Mouse (Mus musculus): ENCODE measurements around the gene Ube2c. TPM values are rescaled to one million over a fixed set of nuclear protein-coding genes. Genes with fewer than 3 reads are reported as not detected.
A peak's percentile ranks its signal among the peaks of the same experiment; 100 is the strongest.

The Ube2c gene
- total RNA-seq, 1 experiment = 159 TPM

- Histone ChIP-seq H3K9ac (ENCODE audit: insufficient read depth, low read depth, low read length, poor library complexity, severe bottlenecking) (no peak overlapping the region), H3K9me3 (ENCODE audit: control insufficient read depth, insufficient read depth, low read depth, low read length) (no peaks in the 10 kb centered on the region), H3K27ac (ENCODE audit: insufficient read depth, low read depth, low read length, poor library complexity, severe bottlenecking) (no peak overlapping the region), H3K4me1 (ENCODE audit: control insufficient read depth in 2 of 2, insufficient read depth in 2 of 2, low read length in 2 of 2, poor library complexity in 1 of 2) (peaks cover 7 to 23% of the 10 kb centered on the region in 2 experiments; a peak in 3 of 4 replicates), H3K36me3 (ENCODE audit: control insufficient read depth, insufficient read depth, low read length, poor library complexity, severe bottlenecking) (peaks cover 19% of the 10 kb centered on the region; the same call in 1 of the 2 replicates), H3K4me3 (ENCODE audit: insufficient read depth in 1 of 2, low read depth in 1 of 2, low read length in 2 of 2, poor library complexity in 1 of 2, severe bottlenecking in 1 of 2) (no peak overlapping the region)
- in situ Hi-C loops (cut with MboI; ENCODE audit: low sequenced_read_pairs in 2 of 2, unreplicated experiment in 2 of 2) = no loop called here
- DNase-seq (ENCODE audit: low read depth, low spot score) = no peak
- TF ChIP-seq ZNF384 (IDR thresholded peaks at IDR 0.05; ENCODE audit: low read depth, low read length) (no peak), MAFK (IDR thresholded peaks at IDR 0.05; ENCODE audit: insufficient read depth, low read depth, low read length) (no peak), CHD2 (IDR thresholded peaks at IDR 0.05; ENCODE audit: low read depth, low read length) (no peak), HCFC1 (IDR thresholded peaks at IDR 0.05; ENCODE audit: borderline replicate concordance, insufficient read depth, low read length) (no peak), ZC3H11A (IDR thresholded peaks at IDR 0.05; ENCODE audit: borderline replicate concordance, low read depth, low read length) (no peak)
These were observed 46.1 kb downstream of the Ube2c start for GRCm38 (mm10) chr2:164815821-164816220.

- H3K4me1 ChIP-seq (ENCODE audit: control insufficient read depth in 2 of 2, insufficient read depth in 2 of 2, low read length in 2 of 2, poor library complexity in 1 of 2) = peaks cover 7 to 31% of the 10 kb centered on the region in 2 experiments; a peak in 3 of 4 replicates
- no peak for TF ChIP-seq ZC3H11A (IDR thresholded peaks at IDR 0.05; ENCODE audit: borderline replicate concordance, low read depth, low read length)
- TF ChIP-seq ZNF384 (IDR thresholded peaks at IDR 0.05; ENCODE audit: low read depth, low read length) = no peak
- no peak for TF ChIP-seq HCFC1 (IDR thresholded peaks at IDR 0.05; ENCODE audit: borderline replicate concordance, insufficient read depth, low read length)
- no peak for TF ChIP-seq CHD2 (IDR thresholded peaks at IDR 0.05; ENCODE audit: low read depth, low read length)
- no peak for TF ChIP-seq MAFK (IDR thresholded peaks at IDR 0.05; ENCODE audit: insufficient read depth, low read depth, low read length)
- peaks cover 21% of the 10 kb centered on the region; the same call in 1 of the 2 replicates for H3K36me3 ChIP-seq (ENCODE audit: control insufficient read depth, insufficient read depth, low read length, poor library complexity, severe bottlenecking)
- no peak overlapping the region; the same call in 1 of the 2 replicates for H3K27ac ChIP-seq (ENCODE audit: insufficient read depth, low read depth, low read length, poor library complexity, severe bottlenecking)
- in situ Hi-C loops (cut with MboI; ENCODE audit: low sequenced_read_pairs in 2 of 2, unreplicated experiment in 2 of 2) = no loop called here
- no peaks in the 10 kb centered on the region for H3K9me3 ChIP-seq (ENCODE audit: control insufficient read depth, insufficient read depth, low read depth, low read length)
- H3K9ac ChIP-seq (ENCODE audit: insufficient read depth, low read depth, low read length, poor library complexity, severe bottlenecking) = no peak overlapping the region
- DNase-seq (ENCODE audit: low read depth, low spot score) = no peak
- H3K4me3 ChIP-seq (ENCODE audit: insufficient read depth in 1 of 2, low read depth in 1 of 2, low read length in 2 of 2, poor library complexity in 1 of 2, severe bottlenecking in 1 of 2) = no peak overlapping the region
These were observed 47.5 kb downstream of the Ube2c start for GRCm38 (mm10) chr2:164817206-164817605.

- no peak for DNase-seq (ENCODE audit: low read depth, low spot score)
- H3K27ac ChIP-seq (ENCODE audit: insufficient read depth, low read depth, low read length, poor library complexity, severe bottlenecking) = peak overlapping the region; percentile 34; the same call in 1 of the 2 replicates
These were observed 48.0 kb downstream of the Ube2c start for GRCm38 (mm10) chr2:164817703-164818102.

GRCm38 (mm10) chr2:164821060-164821459 lies 51.4 kb downstream of the Ube2c start:
- in situ Hi-C loops (cut with MboI; ENCODE audit: low sequenced_read_pairs in 2 of 2, unreplicated experiment in 2 of 2) = no loop called here
- H3K36me3 ChIP-seq (ENCODE audit: control insufficient read depth, insufficient read depth, low read length, poor library complexity, severe bottlenecking) = peaks cover 27% of the 10 kb centered on the region
- no peak for DNase-seq (ENCODE audit: low read depth, low spot score)
- TF ChIP-seq ZC3H11A (IDR thresholded peaks at IDR 0.05; ENCODE audit: borderline replicate concordance, low read depth, low read length) = no peak
- TF ChIP-seq MAFK (IDR thresholded peaks at IDR 0.05; ENCODE audit: insufficient read depth, low read depth, low read length) = no peak
- no peak for TF ChIP-seq CHD2 (IDR thresholded peaks at IDR 0.05; ENCODE audit: low read depth, low read length)
- no peak for TF ChIP-seq HCFC1 (IDR thresholded peaks at IDR 0.05; ENCODE audit: borderline replicate concordance, insufficient read depth, low read length)
- TF ChIP-seq ZNF384 (IDR thresholded peaks at IDR 0.05; ENCODE audit: low read depth, low read length) = no peak
- no peaks in the 10 kb centered on the region for H3K9me3 ChIP-seq (ENCODE audit: control insufficient read depth, insufficient read depth, low read depth, low read length)
- peaks cover 13 to 31% of the 10 kb centered on the region in 2 experiments for H3K4me1 ChIP-seq (ENCODE audit: control insufficient read depth in 2 of 2, insufficient read depth in 2 of 2, low read length in 2 of 2, poor library complexity in 1 of 2)
- H3K4me3 ChIP-seq (ENCODE audit: insufficient read depth in 1 of 2, low read depth in 1 of 2, low read length in 2 of 2, poor library complexity in 1 of 2, severe bottlenecking in 1 of 2) = no peak overlapping the region
- no peak overlapping the region; the same call in 1 of the 2 replicates for H3K9ac ChIP-seq (ENCODE audit: insufficient read depth, low read depth, low read length, poor library complexity, severe bottlenecking)
- peak overlapping the region; percentile 4; the same call in 1 of the 2 replicates for H3K27ac ChIP-seq (ENCODE audit: insufficient read depth, low read depth, low read length, poor library complexity, severe bottlenecking)

More at GRCm38 (mm10) chr2:164817703-164818102, 48.0 kb downstream of the Ube2c start:
- TF ChIP-seq ZNF384 (IDR thresholded peaks at IDR 0.05; ENCODE audit: low read depth, low read length) (no peak), HCFC1 (IDR thresholded peaks at IDR 0.05; ENCODE audit: borderline replicate concordance, insufficient read depth, low read length) (no peak), MAFK (IDR thresholded peaks at IDR 0.05; ENCODE audit: insufficient read depth, low read depth, low read length) (no peak), CHD2 (IDR thresholded peaks at IDR 0.05; ENCODE audit: low read depth, low read length) (no peak), ZC3H11A (IDR thresholded peaks at IDR 0.05; ENCODE audit: borderline replicate concordance, low read depth, low read length) (no peak)
- H3K36me3 ChIP-seq (ENCODE audit: control insufficient read depth, insufficient read depth, low read length, poor library complexity, severe bottlenecking) = peaks cover 17% of the 10 kb centered on the region; the same call in 1 of the 2 replicates
- no peak overlapping the region for H3K4me3 ChIP-seq (ENCODE audit: insufficient read depth in 1 of 2, low read depth in 1 of 2, low read length in 2 of 2, poor library complexity in 1 of 2, severe bottlenecking in 1 of 2)
- H3K9me3 ChIP-seq (ENCODE audit: control insufficient read depth, insufficient read depth, low read depth, low read length) = no peaks in the 10 kb centered on the region
- H3K4me1 ChIP-seq (ENCODE audit: control insufficient read depth in 2 of 2, insufficient read depth in 2 of 2, low read length in 2 of 2, poor library complexity in 1 of 2) = peaks cover 7 to 31% of the 10 kb centered on the region in 2 experiments; a peak in 3 of 4 replicates
- in situ Hi-C loops (cut with MboI; ENCODE audit: low sequenced_read_pairs in 2 of 2, unreplicated experiment in 2 of 2) = no loop called here
- no peak overlapping the region for H3K9ac ChIP-seq (ENCODE audit: insufficient read depth, low read depth, low read length, poor library complexity, severe bottlenecking)

Data from ES-E14 (cell line).